Mouse (Mus musculus) R1 (cell line): ENCODE measurements around the gene Phactr1.
"Not testable (repeated sequence)": the region's sequence is repeated elsewhere in the genome, so short reads cannot be mapped to it uniquely, and the experiment has no call there.

ENCODE experiments used
- DNase-seq: peaks from one replicate; pipeline ENCODE4 v3.0.0-alpha.2; 2018; ENCODE audit warnings: low read depth, low spot score

Gene Phactr1

GRCm38 (mm10) chr13:42921769-42922450, 241.5 kb downstream of the Phactr1 start:
- no peak for DNase-seq

- no peak for DNase-seq
Observed at GRCm38 (mm10) chr13:42927778-42928177, 247.4 kb downstream of the Phactr1 start.

GRCm38 (mm10) chr13:42929529-42930235, 249.3 kb downstream of the Phactr1 start:
- DNase-seq: no peak

GRCm38 (mm10) chr13:42932046-42932445, 251.6 kb downstream of the Phactr1 start:
- DNase-seq: no peak

- no peak for DNase-seq
Observed at GRCm38 (mm10) chr13:42934538-42935126, 254.2 kb downstream of the Phactr1 start.

- no peak for DNase-seq
Observed at GRCm38 (mm10) chr13:42937871-42938270, 257.4 kb downstream of the Phactr1 start.

- no peak for DNase-seq
Observed at GRCm38 (mm10) chr13:42938346-42938745, 257.9 kb downstream of the Phactr1 start.

GRCm38 (mm10) chr13:42940271-42940670, 259.8 kb downstream of the Phactr1 start:
- DNase-seq: no peak

GRCm38 (mm10) chr13:42944106-42944505, 263.7 kb downstream of the Phactr1 start:
- no peak for DNase-seq

GRCm38 (mm10) chr13:42945201-42945600, 264.8 kb downstream of the Phactr1 start:
- DNase-seq: not testable (repeated sequence)

GRCm38 (mm10) chr13:42948717-42949265, 268.4 kb downstream of the Phactr1 start:
- DNase-seq: no peak

GRCm38 (mm10) chr13:42949336-42949735, 268.9 kb downstream of the Phactr1 start:
- DNase-seq: no peak

- no peak for DNase-seq
Observed at GRCm38 (mm10) chr13:42950056-42950455, 269.6 kb downstream of the Phactr1 start.

- DNase-seq: no peak
Observed at GRCm38 (mm10) chr13:42952037-42952721, 271.8 kb downstream of the Phactr1 start.

GRCm38 (mm10) chr13:42953071-42953470, 272.6 kb downstream of the Phactr1 start:
- DNase-seq: no peak

GRCm38 (mm10) chr13:42954116-42954515, 273.7 kb downstream of the Phactr1 start:
- DNase-seq: no peak

- no peak for DNase-seq
Observed at GRCm38 (mm10) chr13:42956327-42956726, 275.9 kb downstream of the Phactr1 start.

- peak; percentile 36 for DNase-seq
Observed at GRCm38 (mm10) chr13:42957856-42958255, 277.4 kb downstream of the Phactr1 start.

- DNase-seq: no peak
Observed at GRCm38 (mm10) chr13:42958867-42959266, 278.4 kb downstream of the Phactr1 start.

GRCm38 (mm10) chr13:42961561-42961960, 281.1 kb downstream of the Phactr1 start:
- DNase-seq: no peak

GRCm38 (mm10) chr13:42968537-42968936, 288.1 kb downstream of the Phactr1 start:
- DNase-seq: no peak

GRCm38 (mm10) chr13:42973561-42973960, 293.1 kb downstream of the Phactr1 start:
- DNase-seq: no peak
